9 mouse cellular contexts compared by ENCODE assay signal in genomic region chr13:55210971-55211220, GRCm38 (mm10). TPM values are rescaled to one million over a fixed set of nuclear protein-coding genes. Genes with fewer than 3 reads are reported as not detected.
A peak's percentile ranks its signal among the peaks of the same experiment; 100 is the strongest.
DNase-seq lines count a peak whose midpoint lies in the region; ATAC-seq lines count a peak whose summit lies in the region.
"Had no signal": no experiment of that assay in that cellular context is flagged by ENCODE, and none has a peak within 500 bp of the region (broad histone marks: within the 10 kb centered on the region; RNA-seq: fewer than 3 reads in every experiment).

No protein-coding gene starts in this region.

- H3K4me3 ChIP-seq in kidney, embryonic 14.5 days (ENCODE audit: low read length): peak overlapping the region; percentile 88
- peak overlapping the region; percentile 64 for H3K4me3 ChIP-seq in forebrain, embryonic 11.5 days (ENCODE audit: low read depth, low read length)
- peak overlapping the region; percentile 78 for H3K4me3 ChIP-seq in neural tube, embryonic 13.5 days

- no peak for DNase-seq in kidney, adult 18-20 months
- DNase-seq in R1 (ENCODE audit: low read depth, low spot score): peak; percentile 74
- no peak for DNase-seq in forebrain, embryonic 11.5 days (ENCODE audit: low spot score)
- peak; percentile 49 to 79 for DNase-seq in layer of hippocampus, postnatal 25 days (ENCODE audit: extremely low spot score in 1 of 2, low spot score in 1 of 2)
- no peak for DNase-seq in thymus, postnatal 0 days (ENCODE audit: low spot score)
- no peak for DNase-seq in adrenal gland, postnatal 25 days

- peak overlapping the region; percentile 97 for H3K9ac ChIP-seq in kidney, embryonic 14.5 days (ENCODE audit: low read depth, low read length)
- peak overlapping the region; percentile 83 for H3K9ac ChIP-seq in forebrain, embryonic 11.5 days (ENCODE audit: low read length)
- peak overlapping the region; percentile 95 for H3K9ac ChIP-seq in neural tube, embryonic 13.5 days

- peaks cover 27% of the 10 kb centered on the region for H3K36me3 ChIP-seq in kidney, embryonic 14.5 days (ENCODE audit: control insufficient read depth, insufficient read depth, low read length)
- peaks cover under 1% of the 10 kb centered on the region; the same call in 1 of the 2 replicates for H3K36me3 ChIP-seq in forebrain, embryonic 11.5 days (ENCODE audit: control insufficient read depth, insufficient read depth, low read length)
- peaks cover 21% of the 10 kb centered on the region for H3K36me3 ChIP-seq in neural tube, embryonic 13.5 days

- under 1% methylated on average over 17 of the region's 17 CpGs for WGBS in kidney, embryonic 14.5 days
- under 1% methylated on average over 17 of the region's 17 CpGs for WGBS in forebrain, embryonic 11.5 days
- WGBS in neural tube, embryonic 13.5 days: 1% methylated on average over 17 of the region's 17 CpGs

- H3K4me2 ChIP-seq in kidney, embryonic 14.5 days (replicated peaks; ENCODE audit: low read depth, low read length): peak overlapping the region; percentile 67
- peak overlapping the region; percentile 88 for H3K4me2 ChIP-seq in forebrain, embryonic 11.5 days (ENCODE audit: low read depth, low read length, severe bottlenecking)
- H3K4me2 ChIP-seq in neural tube, embryonic 13.5 days: peak overlapping the region; percentile 82

- H3K27ac ChIP-seq in kidney, embryonic 14.5 days (ENCODE audit: low read depth, low read length): peak overlapping the region; percentile 99
- peak overlapping the region; percentile 98 for H3K27ac ChIP-seq in forebrain, embryonic 11.5 days (ENCODE audit: low read depth, low read length)
- H3K27ac ChIP-seq in neural tube, embryonic 13.5 days (replicated peaks): peak overlapping the region; percentile 98

- H3K27me3 ChIP-seq in kidney, embryonic 14.5 days (ENCODE audit: control insufficient read depth, insufficient read depth, low read length): no peaks in the 10 kb centered on the region
- no peaks in the 10 kb centered on the region for H3K27me3 ChIP-seq in forebrain, embryonic 11.5 days (ENCODE audit: control insufficient read depth, insufficient read depth, low read length)
- no peaks in the 10 kb centered on the region for H3K27me3 ChIP-seq in neural tube, embryonic 13.5 days
- H3K27me3 ChIP-seq: Patski had no signal

- peak; percentile 66 for ATAC-seq in kidney, embryonic 14.5 days (ENCODE audit: low FRiP score, low TSS enrichment)
- peak; percentile 71 for ATAC-seq in forebrain, embryonic 11.5 days (replicated peaks; ENCODE audit: low FRiP score)
- ATAC-seq in neural tube, embryonic 13.5 days (ENCODE audit: low read depth): peak; percentile 71
- ATAC-seq: Patski had no signal

- no peaks in the 10 kb centered on the region for H3K9me3 ChIP-seq in kidney, embryonic 14.5 days (ENCODE audit: control insufficient read depth, low read length)
- H3K9me3 ChIP-seq in forebrain, embryonic 11.5 days (ENCODE audit: control insufficient read depth, low read length): no peaks in the 10 kb centered on the region
- H3K9me3 ChIP-seq in neural tube, embryonic 13.5 days: no peaks in the 10 kb centered on the region

- peaks cover 32% of the 10 kb centered on the region for H3K4me1 ChIP-seq in kidney, embryonic 14.5 days (ENCODE audit: control insufficient read depth, insufficient read depth, low read length)
- H3K4me1 ChIP-seq in forebrain, embryonic 11.5 days (replicated peaks; ENCODE audit: control insufficient read depth, insufficient read depth, low read length): peaks cover 21% of the 10 kb centered on the region
- H3K4me1 ChIP-seq in neural tube, embryonic 13.5 days (replicated peaks): peaks cover 48% of the 10 kb centered on the region

RNA-seq across cellular contexts. Expression of gene Nsd1, which starts 1.3 kb away (rescaled TPM):
- 71.2 and 93.6 TPM in 2 replicates for polyA plus RNA-seq in kidney, embryonic 14.5 days (2014; fragmentation: Nextera tagmentation; extraction: Ambion mirVana)
- 69.6 and 79.3 TPM in 2 replicates for polyA plus RNA-seq in forebrain, embryonic 11.5 days (2014; fragmentation: Nextera tagmentation; extraction: Ambion mirVana)
- 100 to 1,000 TPM; 117 to 140 TPM for total RNA-seq in layer of hippocampus, postnatal 25 days (2021)
- polyA plus RNA-seq in neural tube, embryonic 13.5 days (2015; fragmentation: Nextera tagmentation; extraction: Ambion mirVana): 58.1 and 62.2 TPM in 2 replicates
- polyA plus RNA-seq in thymus, postnatal 0 days (2015; fragmentation: Nextera tagmentation; extraction: Ambion mirVana): 52.6 and 73.8 TPM in 2 replicates
- total RNA-seq in adrenal gland, postnatal 25 days (2021): 121 and 142 TPM in 2 replicates

RNA-seq across cellular contexts. Expression of gene Fgfr4, which starts 58.5 kb away (rescaled TPM):
- polyA plus RNA-seq in kidney, embryonic 14.5 days (2014; fragmentation: Nextera tagmentation; extraction: Ambion mirVana): 9.9 and 14.9 TPM in 2 replicates
- polyA plus RNA-seq in forebrain, embryonic 11.5 days (2014; fragmentation: Nextera tagmentation; extraction: Ambion mirVana): 0.23 and 0.27 TPM in 2 replicates
- under 1 TPM; 0.68 to 0.74 TPM for total RNA-seq in layer of hippocampus, postnatal 25 days (2021)
- polyA plus RNA-seq in neural tube, embryonic 13.5 days (2015; fragmentation: Nextera tagmentation; extraction: Ambion mirVana): 1.1 and 1.9 TPM in 2 replicates
- polyA plus RNA-seq in thymus, postnatal 0 days (2015; fragmentation: Nextera tagmentation; extraction: Ambion mirVana): 0.06 TPM in 1 of 2 replicates, not detected in the other
- 35.6 and 60.4 TPM in 2 replicates for total RNA-seq in adrenal gland, postnatal 25 days (2021)

Comparison
In these comparisons a context has a peak if more than half of its experiments do, and no peak if none do; other contexts are left out.
1. DNase-seq: peak in R1 (single experiment) and layer of hippocampus, postnatal 25 days (2 of 2); none in kidney, adult 18-20 months (single experiment), forebrain, embryonic 11.5 days (single experiment), thymus, postnatal 0 days (single experiment) and adrenal gland, postnatal 25 days (single experiment).
2. Peak in every context shown above with its lines, with median percentiles within 50 percentile points of each other: ATAC-seq, H3K27ac ChIP-seq, H3K4me2 ChIP-seq, H3K4me3 ChIP-seq and H3K9ac ChIP-seq.